Mouse (Mus musculus): ENCODE results near the gene S100a3.

Gene S100a3

GRCm38 (mm10) chr3:90560008-90560628 lies at the start of gene S100a3:
Gene S100a3 (plus strand): TSS chr3:90560578.
- DNase-seq: no peak

DNA sequence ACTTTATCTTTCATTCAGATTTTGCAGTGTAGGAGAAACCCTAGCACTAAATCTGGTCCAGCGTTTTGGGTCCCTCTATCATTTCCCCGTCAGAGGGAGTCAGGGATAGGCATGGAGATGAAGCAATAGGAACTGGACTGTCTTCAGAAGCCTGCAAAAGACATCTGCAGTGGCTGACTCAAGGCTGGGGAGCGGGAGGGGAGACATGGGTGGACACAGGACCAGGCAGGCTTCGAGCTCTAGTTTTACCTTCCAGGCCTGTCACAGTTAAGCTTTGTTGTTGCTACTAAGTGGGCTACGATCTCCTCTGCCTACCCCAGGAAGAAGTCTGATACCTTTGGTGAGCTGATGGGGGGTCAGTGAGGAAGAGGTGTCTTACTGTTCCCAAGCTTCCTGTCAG lies 48.1 kb upstream of the S100a3 start:
- no peak for DNase-seq

DNA sequence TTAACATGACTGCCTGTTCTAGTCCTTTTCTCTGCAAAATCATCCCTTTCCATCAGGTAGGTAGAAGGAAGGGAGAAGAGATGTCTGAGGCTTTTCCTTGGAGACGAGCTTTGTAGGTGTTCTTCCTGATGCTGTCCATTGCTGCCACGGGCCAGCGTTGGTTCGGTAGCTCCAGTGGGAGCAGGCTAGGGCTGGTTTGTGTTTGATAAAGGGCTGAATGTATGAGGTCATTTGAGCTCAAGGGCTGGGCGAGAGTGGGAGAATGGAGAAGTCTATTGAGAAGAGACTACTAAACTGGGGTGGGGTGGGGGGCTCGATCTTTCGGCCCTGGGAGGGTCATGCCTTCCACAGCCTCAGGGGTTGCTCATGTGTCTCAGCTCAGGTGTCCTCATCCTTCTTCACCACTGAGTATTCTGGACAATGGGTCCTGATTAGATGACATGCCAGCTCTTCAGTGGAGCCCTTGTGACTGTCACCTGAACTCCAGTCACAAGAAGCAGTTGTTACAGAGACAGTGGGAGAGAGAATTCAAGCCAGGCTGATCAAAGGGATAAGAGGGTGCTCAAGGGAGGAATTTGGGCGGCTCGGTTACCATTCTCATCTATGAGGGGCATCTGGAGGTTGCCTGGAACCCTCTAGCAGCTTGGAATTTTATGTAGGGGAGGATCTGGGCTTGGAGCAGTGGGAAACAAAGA lies 47.3 kb upstream of the S100a3 start:
- DNase-seq: no peak

DNA sequence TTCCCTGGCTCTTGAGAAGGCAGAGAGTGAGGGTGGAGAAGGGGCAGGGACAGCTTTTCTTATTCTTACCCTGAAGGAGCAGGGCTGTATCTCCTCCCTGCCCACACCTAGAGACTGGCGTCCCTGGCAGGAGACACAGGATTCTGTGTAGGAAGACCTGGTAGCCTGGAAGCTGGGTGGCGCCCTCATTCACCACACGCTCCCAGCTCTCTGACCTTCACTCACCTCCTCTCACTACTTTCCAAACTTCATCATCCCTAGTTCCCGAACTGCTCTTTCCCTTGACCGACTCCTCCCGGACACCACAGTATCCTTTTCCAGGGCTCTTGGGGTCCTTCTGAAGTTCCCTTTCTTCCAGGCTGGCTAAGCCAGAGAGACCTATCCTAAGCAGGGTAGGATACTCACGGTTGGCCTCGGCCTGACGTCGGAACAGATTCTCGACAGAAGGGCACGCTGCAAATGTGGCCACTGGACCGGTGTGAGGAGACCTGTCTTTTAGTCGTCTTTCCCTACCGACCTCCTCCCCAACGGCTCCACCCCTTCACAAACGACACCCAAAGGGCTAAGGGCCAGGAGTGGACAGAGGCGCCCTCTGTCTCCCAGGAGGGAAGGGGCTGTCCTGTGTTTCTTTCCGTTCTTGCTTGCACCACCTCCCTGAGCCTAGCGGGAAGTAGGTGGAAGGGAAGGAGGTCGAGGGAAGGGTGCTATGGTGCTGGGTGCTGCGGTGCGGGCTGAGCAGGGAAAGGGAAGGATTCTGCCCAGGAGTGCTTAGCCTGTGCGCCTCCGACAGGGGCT lies 46.4 kb upstream of the S100a3 start, which contains the start of the genes S100a1 and S100a13:
TSS of gene S100a1 (minus strand) at position 597 of the 795 bp plus-strand sequence.
TSS of gene S100a13 (plus strand) at position 640 of the 795 bp plus-strand sequence.
- peak; percentile 41 for DNase-seq

GRCm38 (mm10) chr3:90514691-90515090 lies 45.7 kb upstream of the S100a3 start:
- DNase-seq: peak; percentile 75

- DNase-seq: no peak
Measured at GRCm38 (mm10) chr3:90515242-90515641, 45.1 kb upstream of the S100a3 start.

DNA sequence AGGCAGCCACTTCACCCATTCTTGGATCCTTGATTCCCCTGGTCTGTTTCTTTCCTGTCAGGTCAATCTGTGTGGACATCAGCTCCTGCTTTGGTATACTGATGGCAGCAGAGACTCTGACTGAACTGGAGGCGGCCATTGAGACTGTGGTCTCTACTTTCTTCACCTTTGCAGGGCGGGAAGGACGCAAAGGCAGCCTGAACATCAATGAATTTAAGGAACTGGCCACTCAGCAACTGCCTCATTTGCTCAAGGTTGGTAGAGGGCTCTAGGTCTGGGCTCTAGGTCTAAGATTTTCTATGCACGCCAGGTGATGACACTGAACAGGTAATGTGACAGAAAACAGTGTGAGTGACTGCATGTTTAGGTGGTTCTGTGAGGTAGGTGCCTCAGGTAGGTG lies 44.6 kb upstream of the S100a3 start:
- DNase-seq: no peak

DNA sequence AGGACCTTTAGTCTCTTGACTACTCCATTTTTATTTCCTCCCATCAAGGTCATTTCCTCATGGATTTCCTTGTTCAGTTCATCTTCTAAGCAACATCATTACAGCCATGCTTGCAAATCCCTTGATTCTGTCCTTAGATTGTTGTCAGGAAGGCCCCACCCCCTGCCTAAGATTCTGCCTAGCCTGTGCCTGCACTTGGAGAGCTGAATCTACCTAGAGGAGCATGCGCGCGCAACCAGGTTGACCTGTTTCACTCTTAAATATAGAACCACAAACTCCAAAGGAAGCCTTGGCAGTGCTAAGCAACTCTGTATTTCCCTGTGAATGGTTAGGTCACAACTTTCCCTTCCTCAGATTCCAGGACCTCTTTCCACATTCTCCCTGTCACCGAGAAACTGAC lies 42.7 kb upstream of the S100a3 start:
- DNase-seq: no peak

DNA sequence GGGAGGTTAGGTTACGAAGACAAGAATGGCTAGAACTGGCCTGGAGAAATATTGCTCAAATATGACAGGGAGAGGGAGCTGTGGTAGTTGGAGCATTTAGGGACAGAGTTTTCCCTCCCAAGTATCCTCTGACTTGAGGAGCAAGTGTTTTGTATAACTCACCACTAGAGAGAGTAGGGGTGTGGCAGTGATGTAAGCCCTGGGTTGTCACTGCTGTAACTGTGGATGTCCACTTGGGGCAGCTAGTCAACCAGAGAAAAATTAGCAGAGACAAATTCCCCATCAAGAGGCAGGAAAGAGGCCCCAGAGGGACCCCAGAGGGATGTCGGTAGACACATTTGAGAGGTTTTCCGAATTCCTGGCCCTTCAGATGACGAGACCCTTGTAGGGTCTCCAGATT lies 35.0 kb upstream of the S100a3 start:
- no peak for DNase-seq

GRCm38 (mm10) chr3:90526076-90526475 lies 34.3 kb upstream of the S100a3 start:
- no peak for DNase-seq

DNA sequence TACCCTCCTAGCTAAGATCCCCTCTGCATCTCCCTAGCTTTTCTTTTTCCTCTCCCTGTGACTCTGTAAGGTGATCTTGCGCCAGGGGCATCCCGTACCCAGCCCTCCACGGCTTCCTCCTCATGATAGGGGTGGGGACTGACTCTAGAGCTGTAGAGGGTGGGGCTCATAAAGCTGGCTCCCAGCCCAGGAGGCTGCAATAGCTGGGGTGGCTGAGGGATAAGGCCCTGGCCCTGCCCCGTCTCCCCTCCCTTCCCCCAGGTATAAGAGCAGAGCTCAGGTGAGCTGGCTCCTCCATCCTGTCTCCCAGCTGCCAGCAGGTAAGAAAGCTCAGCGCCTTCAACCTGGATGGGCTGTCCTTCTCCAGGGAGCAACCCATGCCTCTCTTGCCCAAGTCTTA lies 33.8 kb upstream of the S100a3 start, which contains the start of gene S100a14:
TSS of gene S100a14 (plus strand) at position 277 of the 400 bp plus-strand sequence.
- no peak for DNase-seq

GRCm38 (mm10) chr3:90527291-90527873 lies 33.0 kb upstream of the S100a3 start:
- no peak for DNase-seq

DNA sequence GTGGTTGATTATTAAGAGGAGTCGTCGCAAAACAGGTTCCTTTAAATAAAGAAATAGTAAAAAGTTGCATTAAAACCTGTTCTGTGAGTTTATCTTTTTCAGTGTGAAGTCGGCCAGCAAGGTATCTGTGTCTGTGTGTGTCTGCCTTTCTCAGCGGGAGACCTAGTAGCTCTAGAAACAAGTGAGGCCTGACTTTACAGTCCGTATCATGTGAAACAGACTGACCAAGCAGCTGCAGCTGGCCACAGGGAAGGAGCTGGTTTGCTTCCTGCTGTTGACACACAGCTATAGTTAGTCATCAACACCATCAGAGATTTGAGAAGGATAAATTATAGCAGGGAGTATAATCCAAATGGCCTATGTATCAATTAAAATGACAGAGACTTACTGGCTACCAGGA lies 28.7 kb upstream of the S100a3 start:
- no peak for DNase-seq

- DNase-seq: no peak
Measured at GRCm38 (mm10) chr3:90535446-90535845, 24.9 kb upstream of the S100a3 start.

- DNase-seq: no peak
Measured at GRCm38 (mm10) chr3:90537141-90537904, 23.1 kb upstream of the S100a3 start, which contains the start of gene S100a16. Gene S100a16 (plus strand): TSS chr3:90537254.

DNA sequence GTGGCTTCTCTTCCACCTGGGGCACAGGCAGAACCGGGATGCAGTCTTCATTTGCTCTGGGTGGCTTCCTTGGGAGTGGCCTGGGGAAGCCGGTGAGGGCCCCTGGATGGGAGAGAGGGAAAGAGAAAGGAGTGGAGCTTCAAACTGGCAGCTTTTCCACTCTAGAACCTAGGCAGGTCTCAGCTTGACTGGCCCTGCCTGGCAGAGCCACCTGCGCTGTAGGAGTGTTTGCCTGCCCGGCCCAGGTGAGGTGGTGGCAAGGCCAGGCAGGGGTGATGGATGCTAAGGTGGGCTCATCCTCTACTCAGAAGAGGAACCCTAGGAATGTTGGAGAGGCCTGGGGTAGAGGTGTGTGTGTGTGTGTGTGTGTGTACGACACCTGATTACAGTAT lies 22.5 kb upstream of the S100a3 start:
- DNase-seq: no peak

- no peak for DNase-seq
Measured at GRCm38 (mm10) chr3:90540904-90541303, 19.5 kb upstream of the S100a3 start.

- no peak for DNase-seq
Measured at GRCm38 (mm10) chr3:90549676-90550420, 10.5 kb upstream of the S100a3 start.

DNA sequence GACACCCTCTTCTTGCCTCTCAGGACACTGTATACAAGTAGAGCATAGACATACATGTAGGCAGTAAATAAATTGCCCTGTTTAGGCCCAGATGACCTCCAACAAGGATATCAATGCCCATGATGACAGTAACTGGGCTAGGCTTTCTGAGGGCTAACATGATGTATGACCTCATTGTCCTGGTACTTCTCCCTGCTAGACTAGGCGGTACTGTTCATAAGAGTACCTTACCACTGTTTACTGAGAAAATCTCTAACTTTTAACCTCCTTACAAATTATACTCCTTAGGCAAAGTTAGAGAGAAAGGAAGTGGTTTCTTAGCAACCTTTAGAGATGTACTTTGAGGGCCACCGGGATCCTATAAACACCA lies 10.0 kb upstream of the S100a3 start:
- no peak for DNase-seq

GRCm38 (mm10) chr3:90552231-90552630 lies 8.1 kb upstream of the S100a3 start:
- no peak for DNase-seq

- no peak for DNase-seq
Measured at GRCm38 (mm10) chr3:90555954-90556353, 4.4 kb upstream of the S100a3 start.

DNA sequence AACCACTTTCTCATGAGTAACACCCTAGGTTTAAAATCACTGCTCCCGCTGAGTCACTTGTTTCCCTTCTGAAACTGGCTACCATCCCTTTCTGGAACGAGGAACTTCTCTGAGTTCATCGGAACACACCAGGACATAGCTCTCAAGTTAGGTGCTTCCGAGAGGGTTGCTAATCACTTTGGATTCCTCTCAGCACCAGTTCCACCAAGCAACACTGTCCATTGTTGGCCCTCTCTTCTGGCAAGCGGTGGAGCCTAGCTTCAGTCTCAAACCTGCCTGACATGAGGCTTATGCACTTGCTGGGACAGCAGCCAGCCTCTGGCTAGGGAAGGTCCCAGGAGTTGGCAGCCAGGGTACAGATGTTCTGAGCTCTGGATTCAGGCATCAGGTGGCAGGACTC lies 14.3 kb downstream of the S100a3 start:
- DNase-seq: no peak

Data from thymus, postnatal 4 days (tissue).